Mouse (Mus musculus) adrenal gland, adult 18-20 months (tissue): ENCODE measurements around the gene Sohlh2. TPM values are rescaled to one million over a fixed set of nuclear protein-coding genes. Genes with fewer than 3 reads are reported as not detected.
"Not testable (repeated sequence)": the region's sequence is repeated elsewhere in the genome, so short reads cannot be mapped to it uniquely, and the experiment has no call there.

ENCODE experiments used
- DNase-seq, 2 experiments: peaks; one replicate each; pipeline ENCODE4 v3.0.0; 2021 to 2022; ENCODE audit warnings: low spot score in 2 of 2
- long read RNA-seq, 2 experiments: library from polyadenylated mRNA; stranded (forward); transcript quantifications; one replicate each; pipeline ENCODE4 v2.0.0; 2021
- total RNA-seq, 2 experiments: library from RNA; stranded (reverse); gene quantifications; 1 replicate in 1 of 2; 2 replicates in 1 of 2; pipeline ENCODE4 v1.2.3; 2021

Gene Sohlh2
- not detected for total RNA-seq
- long read RNA-seq, experiment 1 = 0 reads
- long read RNA-seq, experiment 2 = 0 reads

GRCm38 (mm10) chr3:55181766-55182165, at the start of gene Sohlh2:
Gene Sohlh2, plus strand, starts transcription at chr3:55182028.
- no peak for DNase-seq

DNA sequence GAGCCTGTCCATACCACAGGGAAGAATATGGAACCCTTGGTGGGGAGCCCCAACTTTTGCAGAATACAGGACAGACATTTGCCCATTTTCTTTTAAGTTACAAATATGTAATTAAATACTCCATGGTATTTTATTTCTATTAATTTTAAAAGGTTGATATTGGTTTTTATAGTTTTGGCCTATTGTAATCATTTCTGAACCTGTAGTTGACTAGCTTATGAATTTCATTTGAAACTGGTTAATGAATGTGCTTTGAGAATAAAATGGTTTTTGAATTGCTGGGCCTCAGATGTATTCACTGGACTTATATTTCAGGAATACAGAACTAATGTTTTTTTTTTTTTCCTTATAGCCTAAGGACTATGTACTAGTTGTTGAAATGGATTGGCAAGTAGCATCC, 44.8 kb upstream of the Sohlh2 start, which contains the start of gene Ccdc169:
TSS of gene Ccdc169 (plus strand) at position 301 of the 400 bp plus-strand sequence.
- no peak for DNase-seq

DNA sequence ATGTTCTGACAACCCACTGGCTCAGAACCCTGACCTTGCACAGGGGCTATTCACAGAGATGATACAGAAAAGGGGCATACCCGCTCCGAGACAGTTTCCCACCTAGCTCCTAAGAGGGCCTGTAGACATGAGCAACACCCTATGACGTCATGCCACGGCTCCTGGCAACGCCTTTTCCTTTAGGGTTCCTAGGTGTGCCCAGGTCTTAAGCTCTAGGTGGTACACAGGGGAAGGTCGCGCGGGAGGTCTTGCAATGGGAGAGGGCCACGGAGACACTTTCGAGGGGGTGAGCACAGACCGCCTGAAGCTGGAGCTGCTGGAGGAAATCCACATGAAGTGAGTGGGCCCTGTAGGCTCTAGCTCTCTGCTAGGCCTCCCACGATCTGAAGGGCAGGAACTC, 42.0 kb upstream of the Sohlh2 start:
- DNase-seq = no peak

DNA sequence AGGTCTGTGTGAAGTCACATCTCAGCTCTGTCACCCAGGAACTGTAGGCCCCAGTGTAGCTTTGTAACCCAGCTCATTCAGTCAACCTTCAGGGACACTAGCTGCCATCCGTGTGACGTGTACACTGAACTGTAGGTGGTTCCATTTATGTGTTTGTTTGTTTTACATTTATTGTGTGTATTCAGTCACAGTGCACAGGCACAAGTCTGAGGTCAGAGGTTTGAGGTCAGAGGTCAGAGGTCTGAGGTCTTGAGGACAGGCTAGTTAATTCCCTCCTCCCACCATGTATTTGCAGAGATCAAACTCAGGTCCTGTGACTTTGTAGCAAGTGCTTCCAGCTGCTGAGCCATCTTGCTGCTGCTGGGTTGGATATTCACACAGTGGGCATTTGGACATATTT, 40.4 kb upstream of the Sohlh2 start:
- no peak for DNase-seq

- DNase-seq = no peak
These were observed 36.9 kb upstream of the Sohlh2 start for GRCm38 (mm10) chr3:55144916-55145315.

GRCm38 (mm10) chr3:55146441-55146840, 35.4 kb upstream of the Sohlh2 start:
- DNase-seq = no peak

- no peak for DNase-seq
These were observed 34.7 kb upstream of the Sohlh2 start for GRCm38 (mm10) chr3:55147156-55147555.

GRCm38 (mm10) chr3:55148091-55148490, 33.7 kb upstream of the Sohlh2 start:
- no peak for DNase-seq

DNA sequence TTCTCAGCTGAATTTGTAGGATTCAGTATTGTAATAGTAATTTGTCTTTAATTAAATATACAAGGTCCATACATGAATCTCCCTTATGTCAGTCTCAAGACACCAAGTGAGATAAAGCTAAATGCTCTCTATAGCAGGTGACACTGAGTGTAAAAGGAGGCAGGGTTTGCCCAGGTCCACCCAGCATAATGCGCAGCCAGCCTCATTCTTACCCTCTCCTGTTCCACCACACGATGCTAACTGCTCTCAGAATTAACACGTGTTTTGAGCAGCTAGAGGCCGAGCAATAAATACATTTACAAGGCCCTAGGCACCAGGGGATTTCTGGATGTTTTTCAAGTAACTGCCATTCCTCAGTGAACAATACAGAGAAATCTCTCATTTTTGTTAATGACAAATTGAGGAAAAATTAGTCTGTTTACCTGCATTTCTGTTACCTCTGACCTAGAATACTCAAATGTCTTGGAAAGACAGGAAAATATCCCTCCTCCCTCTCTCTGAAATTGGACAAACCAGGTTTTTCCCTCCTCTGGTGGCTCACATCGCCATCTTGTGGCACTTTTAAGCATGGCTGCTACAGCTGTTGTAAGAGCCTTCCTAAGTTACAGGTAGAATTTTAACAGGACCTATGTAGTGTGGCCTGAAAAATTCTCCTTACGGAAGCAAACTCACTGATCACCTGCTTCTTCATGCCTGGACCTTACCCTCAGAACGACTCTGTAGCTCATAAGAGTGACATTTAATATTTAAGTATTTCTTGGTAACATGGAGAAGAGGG, 30.0 kb upstream of the Sohlh2 start:
- DNase-seq = peak; percentile 26 to 42

DNA sequence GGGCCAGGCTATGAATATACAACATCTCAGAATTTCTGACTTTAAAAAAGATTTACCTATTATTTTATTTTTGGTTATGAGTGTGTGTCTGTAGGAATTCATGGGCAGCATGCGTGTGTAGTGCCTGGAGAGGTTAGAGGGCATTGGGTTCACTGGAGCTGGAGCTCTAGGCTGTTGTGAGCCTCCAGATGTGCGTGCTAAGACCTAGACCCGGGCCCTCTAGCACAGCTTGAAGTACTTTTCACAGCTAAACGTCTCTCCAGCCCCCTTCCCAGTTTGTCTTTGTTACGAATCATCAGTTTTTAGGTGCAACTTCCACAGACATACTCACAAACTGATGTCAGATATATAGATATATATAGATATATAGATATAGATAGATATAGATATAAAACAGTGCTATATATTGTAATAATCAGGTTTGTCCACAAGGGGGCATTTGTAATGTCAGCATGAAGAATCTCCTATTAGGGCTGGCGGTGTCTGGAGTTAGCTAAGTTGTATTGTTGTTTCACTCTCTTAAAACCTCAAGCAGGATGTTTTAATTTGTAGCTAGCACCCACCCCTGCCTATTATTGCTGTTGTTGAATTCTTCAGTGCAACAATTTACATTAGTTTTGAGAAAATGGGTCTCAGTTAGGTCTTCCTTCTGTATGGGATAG, 29.0 kb upstream of the Sohlh2 start:
- no peak for DNase-seq

GRCm38 (mm10) chr3:55154163-55154562, 27.7 kb upstream of the Sohlh2 start:
- no peak for DNase-seq

DNA sequence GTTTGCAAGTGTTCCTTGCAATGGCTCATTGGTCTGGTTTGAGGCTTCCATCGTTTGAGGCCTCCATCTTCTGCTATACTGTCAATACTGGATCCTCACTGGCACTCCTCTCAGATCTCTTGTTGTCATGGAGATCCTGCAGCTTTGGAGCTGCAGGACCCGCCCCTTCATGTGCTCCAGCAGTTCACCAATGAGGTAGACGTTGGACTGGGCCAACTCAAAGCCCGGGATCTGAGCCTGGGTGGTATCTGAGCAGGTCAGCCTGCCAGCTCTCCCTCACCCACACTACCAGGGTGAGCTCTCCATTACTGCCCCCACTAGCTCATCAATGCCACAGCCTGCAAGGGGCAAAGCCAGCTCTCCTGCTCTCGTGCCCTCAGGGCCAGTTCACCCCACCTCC, 24.4 kb upstream of the Sohlh2 start:
- DNase-seq = no peak

DNA sequence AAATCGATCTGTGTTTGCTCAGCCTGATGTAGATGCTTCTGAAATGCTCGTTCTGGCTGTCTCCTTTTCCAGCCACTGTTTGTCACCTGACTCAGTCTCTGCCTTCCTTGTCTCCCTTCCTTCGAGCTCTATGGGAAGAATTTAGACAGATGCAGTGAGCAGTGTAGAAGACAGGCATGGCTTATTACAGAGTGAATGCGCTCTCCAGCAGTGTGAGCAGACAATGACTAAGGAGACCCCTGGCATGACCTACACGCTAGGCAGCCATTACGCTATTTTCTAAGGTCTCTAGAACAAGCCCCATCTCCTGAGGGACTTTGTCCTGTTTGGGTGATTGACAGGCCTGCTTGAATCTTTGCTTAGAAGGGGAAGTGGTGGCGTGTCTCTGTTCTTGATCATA, 20.7 kb upstream of the Sohlh2 start:
- no peak for DNase-seq

- DNase-seq = no peak
These were observed 18.3 kb upstream of the Sohlh2 start for GRCm38 (mm10) chr3:55163510-55163909.

DNA sequence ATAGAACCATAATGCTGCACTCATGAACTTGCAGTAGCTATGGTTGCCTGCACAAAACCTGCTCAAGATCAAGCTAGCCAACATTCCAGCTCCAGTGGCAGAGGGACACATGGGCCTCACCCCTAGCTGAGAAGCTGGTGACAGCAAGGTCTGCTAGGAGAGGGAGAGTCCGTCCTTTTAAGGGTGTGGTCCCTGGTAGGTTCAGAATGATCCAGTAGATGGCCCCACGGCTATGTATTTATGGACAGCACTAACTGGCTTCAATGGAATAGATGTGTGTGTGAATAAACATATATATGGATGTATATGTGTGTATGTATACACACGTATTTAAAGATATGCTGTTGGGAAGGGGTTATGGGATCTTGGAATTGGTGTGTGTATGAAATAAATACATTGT, 9.3 kb upstream of the Sohlh2 start:
- no peak for DNase-seq

- DNase-seq = no peak
These were observed 4.6 kb upstream of the Sohlh2 start for GRCm38 (mm10) chr3:55177271-55177670.

DNA sequence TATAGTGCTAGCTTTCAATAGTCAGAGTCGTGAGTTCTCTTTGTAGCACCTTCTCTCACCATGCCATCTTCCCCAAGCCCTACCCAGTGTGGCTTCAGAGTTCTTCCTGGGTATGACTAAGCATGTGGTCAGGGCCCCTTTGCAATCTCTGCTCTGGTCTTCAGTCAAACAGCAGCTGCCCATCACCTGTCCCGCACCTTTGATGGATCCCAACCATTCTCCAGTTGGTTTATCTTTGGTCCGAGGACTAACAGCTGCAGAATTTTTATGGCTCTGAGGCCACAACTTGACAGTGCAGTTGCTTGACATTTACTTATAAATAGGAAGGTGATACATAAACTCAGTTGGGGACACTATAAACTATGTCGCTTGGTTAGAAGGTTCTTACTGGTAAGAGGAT, 9.8 kb downstream of the Sohlh2 start:
- no peak for DNase-seq

DNA sequence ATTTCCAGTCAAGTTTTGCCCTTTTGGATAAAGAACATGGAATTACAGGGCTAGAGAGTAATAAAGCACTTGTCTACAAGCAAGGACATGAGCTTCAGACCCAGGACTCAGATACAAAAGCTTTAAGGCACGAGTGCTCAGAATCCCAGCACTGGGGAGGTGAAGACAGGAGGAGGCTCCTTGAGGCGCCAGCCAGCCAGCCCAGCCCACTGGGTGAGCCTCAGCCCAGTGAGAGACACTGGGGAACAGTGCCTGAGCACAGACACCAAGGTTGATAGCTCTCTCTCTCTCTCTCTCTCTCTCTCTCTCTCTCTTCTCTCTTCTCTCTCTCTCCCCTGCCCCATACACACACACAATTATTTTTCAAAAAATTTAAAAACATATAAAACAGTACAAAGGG, 11.5 kb downstream of the Sohlh2 start:
- DNase-seq = no peak

GRCm38 (mm10) chr3:55194792-55195191, 13.0 kb downstream of the Sohlh2 start:
- DNase-seq = no peak

DNA sequence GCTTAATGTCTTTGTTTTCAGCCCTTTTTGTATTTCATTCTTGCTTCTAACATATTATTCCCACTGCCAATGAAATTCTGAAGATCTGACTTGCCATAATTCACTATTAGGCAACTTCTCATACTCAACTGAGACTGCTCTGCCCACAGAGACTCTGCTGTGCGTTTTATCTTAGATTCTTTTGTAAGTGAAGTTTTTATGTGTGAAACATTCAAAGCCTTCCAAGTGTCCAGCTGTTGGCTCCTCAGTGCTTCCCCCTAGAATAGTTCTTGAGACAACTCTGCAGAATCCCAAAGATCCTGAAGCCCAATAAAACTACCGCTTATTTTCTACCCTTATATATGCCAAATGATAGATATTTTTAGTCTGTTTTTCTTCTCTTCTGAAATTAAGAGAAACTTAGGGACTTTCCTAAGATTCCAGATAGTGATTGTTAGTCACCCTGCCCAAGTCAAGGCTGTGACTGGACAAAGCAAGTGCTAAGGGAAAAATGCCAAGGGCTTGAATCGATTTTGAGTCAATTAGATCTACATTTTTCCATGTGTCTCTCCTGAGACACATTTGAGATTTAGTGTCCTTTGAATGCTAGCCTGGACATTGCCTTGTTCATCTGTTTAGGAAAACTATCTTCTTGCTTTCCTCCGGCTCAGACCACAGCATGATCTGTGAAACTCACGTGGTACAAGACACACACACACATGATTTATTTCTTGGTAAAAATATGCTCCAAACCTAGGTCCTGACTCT, 13.9 kb downstream of the Sohlh2 start:
- DNase-seq = no peak

DNA sequence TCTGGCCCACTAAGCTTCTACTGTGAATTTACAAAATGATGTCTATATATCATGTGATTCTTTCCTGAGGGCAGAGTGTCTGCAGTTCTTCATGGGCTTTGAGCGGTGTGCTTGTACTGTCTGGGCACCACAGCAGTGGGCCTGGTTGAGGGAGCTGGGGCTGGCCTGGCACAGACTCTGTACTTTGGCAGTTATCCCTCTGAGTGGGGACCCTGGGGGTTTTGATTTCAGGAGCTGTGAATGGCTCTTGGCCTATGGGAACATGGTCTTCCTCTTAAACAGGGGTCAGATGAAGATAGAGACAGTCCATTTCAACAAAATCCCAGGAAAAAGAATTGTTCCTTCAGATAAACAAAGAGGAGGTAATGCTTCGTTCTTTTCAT, 14.5 kb downstream of the Sohlh2 start:
- DNase-seq = no peak

DNA sequence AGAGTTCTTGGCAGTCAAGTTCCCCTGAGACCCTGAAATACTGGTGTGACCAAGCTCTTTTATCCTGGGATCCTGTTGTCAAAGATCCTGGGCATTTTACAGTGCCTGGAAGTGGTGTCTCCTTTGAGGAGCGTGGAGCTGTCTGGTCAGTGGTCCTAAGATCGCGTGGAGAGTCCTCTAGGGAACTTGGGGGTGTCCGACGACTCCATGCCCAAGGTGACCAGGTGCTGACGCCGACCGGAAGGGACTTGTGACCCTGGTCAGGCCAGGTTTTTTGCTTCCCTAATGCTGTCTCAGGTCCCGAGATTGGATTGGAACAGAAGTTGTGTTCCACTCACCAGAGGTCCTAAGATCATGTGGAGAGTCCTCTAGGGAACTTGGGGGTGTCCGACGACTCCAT, 21.8 kb downstream of the Sohlh2 start:
- not testable (repeated sequence) for DNase-seq
